Mouse (Mus musculus) intestine, embryonic 16.5 days (tissue): Measurements from ENCODE around the gene Vmn1r2. TPM values are rescaled to one million over a fixed set of nuclear protein-coding genes. Genes with fewer than 3 reads are reported as not detected.
"Not testable (repeated sequence)": the region's sequence is repeated elsewhere in the genome, so short reads cannot be mapped to it uniquely, and the experiment has no call there.

Source experiments
- ATAC-seq: fragments of 200-750 bp; cut with Nextera tagmentation; 2 replicates; pipeline ENCODE4 v1.8.0; 2017; ENCODE audit warnings: moderate TSS enrichment, moderate library complexity
- H3K27ac ChIP-seq: fragments of 300-500 bp; sonication (generic); 2 replicates; pipeline ENCODE4 v1.5.1; 2014; ENCODE audit warnings: mild to moderate bottlenecking, low read length
- H3K27me3 ChIP-seq: fragments of 300-500 bp; sonication (generic); replicated peaks from 2 replicates; pipeline ENCODE4 v1.6.1; 2014; ENCODE audit warnings: low read length, control low read depth, mixed read lengths; ENCODE audit not compliant: control insufficient read depth, insufficient read depth
- H3K36me3 ChIP-seq: fragments of 300-500 bp; sonication (generic); 2 replicates; pipeline ENCODE4 v1.6.1; 2014; ENCODE audit warnings: low read length, control low read depth; ENCODE audit not compliant: control insufficient read depth, insufficient read depth
- H3K4me1 ChIP-seq: fragments of 300-500 bp; sonication (generic); 2 replicates; pipeline ENCODE4 v1.6.1; 2014; ENCODE audit warnings: low read length, control low read depth, mixed read lengths; ENCODE audit not compliant: control insufficient read depth, insufficient read depth
- H3K4me2 ChIP-seq: fragments of 300-500 bp; sonication (generic); 2 replicates; pipeline ENCODE4 v1.6.1; 2014; ENCODE audit warnings: low read depth, low read length, control low read depth
- H3K4me3 ChIP-seq: fragments of 300-500 bp; sonication (generic); 2 replicates; pipeline ENCODE4 v1.5.1; 2014; ENCODE audit warnings: mild to moderate bottlenecking, low read length
- H3K9ac ChIP-seq: fragments of 300-500 bp; sonication (generic); 2 replicates; pipeline ENCODE4 v1.6.1; 2014; ENCODE audit warnings: low read depth, low read length
- H3K9me3 ChIP-seq: fragments of 300-500 bp; sonication (generic); 2 replicates; pipeline ENCODE4 v1.6.1; 2016; ENCODE audit warnings: low read length, control low read depth; ENCODE audit not compliant: control insufficient read depth
- WGBS: fragments of 180-500 bp; shearing (Covaris S2); extraction: QIAGEN DNeasy Blood & Tissue Kit; methylation state at CpG from one replicate; pipeline ENCODE4 v1.1.7; 2014; 5-methylcytosine and 5-hydroxymethylcytosine counted together
- polyA plus RNA-seq: library from polyadenylated mRNA; unstranded; fragments of >200 nt; fragmentation: Nextera tagmentation; extraction: Ambion mirVana; gene quantifications from 2 replicates; pipeline ENCODE4 v1.2.1, GENCODE M21; 2015

The Vmn1r2 gene
- polyA plus RNA-seq, 1 experiment from 2014 or later, result not detected

DNA sequence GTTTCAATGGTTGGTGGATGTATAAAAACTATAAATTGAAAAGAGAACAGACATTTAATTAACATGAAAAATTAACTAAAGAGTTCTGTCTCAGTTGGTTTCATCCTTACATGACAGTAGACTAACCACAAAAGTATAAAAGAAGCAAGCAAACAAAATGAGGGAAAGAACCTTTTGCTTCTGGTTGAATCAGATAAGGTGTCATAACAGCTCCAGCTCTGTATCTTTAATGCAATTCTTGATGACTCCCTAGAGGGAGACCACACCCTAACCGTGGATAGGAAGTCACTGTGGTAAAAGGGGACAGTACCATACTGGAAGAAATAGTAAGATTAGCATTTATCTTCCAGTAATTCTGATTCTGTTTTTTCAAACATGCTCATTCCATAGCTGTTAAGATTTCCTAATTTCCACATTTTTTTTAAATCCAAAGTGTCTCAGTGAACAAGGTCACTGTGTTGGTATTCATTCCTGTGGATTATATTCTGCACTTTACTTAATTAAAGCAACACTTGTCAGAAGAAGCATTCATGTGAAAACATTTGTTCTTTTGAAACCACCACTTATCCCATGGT is 42.6 kb downstream of the Vmn1r2 start:
- not testable (repeated sequence) for H3K36me3 ChIP-seq, H3K9ac ChIP-seq, H3K4me3 ChIP-seq, H3K27me3 ChIP-seq, H3K27ac ChIP-seq, H3K4me1 ChIP-seq, H3K9me3 ChIP-seq, H3K4me2 ChIP-seq, ATAC-seq
- WGBS, result 57% methylated on average over 1 of the region's 1 CpGs

DNA sequence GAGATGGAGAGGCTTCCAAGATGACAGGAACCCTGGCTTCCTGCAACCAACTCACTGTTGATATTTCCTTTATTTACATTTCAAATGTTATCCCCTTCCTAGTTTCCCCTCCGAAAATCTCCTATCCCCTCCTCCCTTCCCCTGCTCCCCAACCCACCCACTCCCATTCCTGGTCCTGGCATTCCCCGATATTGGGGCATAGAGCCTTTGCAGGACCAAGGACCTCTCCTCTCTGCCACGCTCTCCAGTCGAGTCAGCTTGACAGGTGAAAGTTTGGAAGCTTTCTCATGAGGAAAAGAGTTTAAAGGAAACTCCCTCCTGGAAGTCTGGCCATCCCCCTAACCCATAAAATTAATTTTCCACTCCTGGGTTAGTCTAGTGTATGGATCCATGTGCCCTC is 46.2 kb downstream of the Vmn1r2 start:
- not testable (repeated sequence) for H3K9ac ChIP-seq, ATAC-seq, H3K27ac ChIP-seq, H3K27me3 ChIP-seq, H3K4me1 ChIP-seq, H3K4me2 ChIP-seq, H3K4me3 ChIP-seq, H3K36me3 ChIP-seq, H3K9me3 ChIP-seq
- WGBS, result 68% methylated on average over 4 of the region's 4 CpGs

GRCm38 (mm10) chr4:3216382-3216781 is 49.3 kb downstream of the Vmn1r2 start:
- not testable (repeated sequence) for H3K4me1 ChIP-seq, H3K4me2 ChIP-seq, H3K27me3 ChIP-seq, H3K9me3 ChIP-seq, H3K27ac ChIP-seq, H3K36me3 ChIP-seq, H3K4me3 ChIP-seq, H3K9ac ChIP-seq, ATAC-seq
- WGBS, result 63% methylated on average over 2 of the region's 2 CpGs

Other genes starting within 250 kb of the Vmn1r2 start
- gene Vmn1r3, start 18.0 kb downstream of the Vmn1r2 start, polyA plus RNA-seq, result not detected in 2 replicates